Mouse (Mus musculus) spleen, adult 2 months (tissue): Measurements from ENCODE around the gene Tnfrsf13c. TPM values are rescaled to one million over a fixed set of nuclear protein-coding genes. Genes with fewer than 3 reads are reported as not detected.

Experiments
- DNase-seq, 2 experiments: peaks; one replicate each; pipeline versions ENCODE4 v3.0.0 to v3.0.0-alpha.2; 2012 to 2021; ENCODE audit warnings: low spot score in 2 of 2, low read depth in 1 of 2
- H3K27ac ChIP-seq: fragments of 200-500 bp; 2 replicates; pipeline ENCODE4 v1.5.1; 2012; ENCODE audit warnings: low read length, inconsistent platforms; ENCODE audit not compliant: insufficient read depth
- H3K27me3 ChIP-seq: fragments of 200-500 bp; 2 replicates; pipeline ENCODE4 v1.6.1; 2012; ENCODE audit warnings: mild to moderate bottlenecking, moderate library complexity, low read length, inconsistent platforms; ENCODE audit not compliant: control insufficient read depth, insufficient read depth
- H3K36me3 ChIP-seq: fragments of 200-500 bp; 2 replicates; pipeline ENCODE4 v1.6.1; 2012; ENCODE audit warnings: mild to moderate bottlenecking, low read length, inconsistent platforms; ENCODE audit not compliant: control insufficient read depth, insufficient read depth
- H3K4me1 ChIP-seq: fragments of 200-500 bp; 2 replicates; pipeline ENCODE4 v1.6.1; 2011; ENCODE audit warnings: inconsistent platforms; ENCODE audit not compliant: control insufficient read depth, insufficient read depth, insufficient read length
- H3K4me3 ChIP-seq: fragments of 200-500 bp; 2 replicates; pipeline ENCODE4 v1.5.1; 2011; ENCODE audit warnings: mild to moderate bottlenecking, inconsistent platforms; ENCODE audit not compliant: insufficient read depth, insufficient read length; ENCODE audit errors: extremely low read depth
- CTCF ChIP-seq: fragments of 200-500 bp; IDR thresholded peaks from 2 replicates; pipeline ENCODE4 v1.5.1; 2011; ENCODE audit warnings: mild to moderate bottlenecking, inconsistent platforms; ENCODE audit not compliant: insufficient read depth, insufficient read length, insufficient replicate concordance; ENCODE audit errors: extremely low read depth
- POLR2A ChIP-seq: fragments of 200-500 bp; IDR thresholded peaks from 2 replicates; pipeline ENCODE4 v1.6.1; 2011; ENCODE audit warnings: low read depth, low read length, inconsistent platforms
- WGBS: fragments of 180-500 bp; shearing (Covaris S2); methylation state at CpG from one replicate; pipeline ENCODE4 v1.1.7; 2018; 5-methylcytosine and 5-hydroxymethylcytosine counted together
- polyA plus RNA-seq: library from polyadenylated mRNA; depleted of rRNA; stranded (reverse); fragments of >200 nt; gene quantifications from 2 replicates; pipeline ENCODE4 v1.2.3, GENCODE M21; 2012; rRNA removed

Gene Tnfrsf13c
- polyA plus RNA-seq, 1 experiment: 120 TPM

- Histone ChIP-seq H3K36me3 (peaks cover 52% of the 10 kb centered on the region), H3K4me3 (no peak overlapping the region), H3K27me3 (no peaks in the 10 kb centered on the region), H3K4me1 (peaks cover 12% of the 10 kb centered on the region), H3K27ac (no peak overlapping the region)
- DNase-seq: no peak
- no peak for TF ChIP-seq POLR2A
- TF ChIP-seq CTCF: no peak
- 84% methylated on average over 8 of the region's 8 CpGs for WGBS
These were observed 51.5 kb downstream of the Tnfrsf13c start for GRCm38 (mm10) chr15:82172648-82173047.

Other genes with a start within 250 kb of the Tnfrsf13c start
- gene 1700029P11Rik, start 243.8 kb downstream of the Tnfrsf13c start, polyA plus RNA-seq: not detected in 2 replicates
- 11.8 TPM in 2 replicates for gene Xrcc6, start 236.5 kb downstream of the Tnfrsf13c start, polyA plus RNA-seq
- gene Desi1, start 190.5 kb downstream of the Tnfrsf13c start, polyA plus RNA-seq: 15.4 and 18.1 TPM in 2 replicates
- gene Snu13, start 176.8 kb downstream of the Tnfrsf13c start, polyA plus RNA-seq: 34.5 and 37.5 TPM in 2 replicates
- not detected in 2 replicates for gene 4930407I10Rik, start 165.2 kb downstream of the Tnfrsf13c start, polyA plus RNA-seq
- gene Mei1, start 154.4 kb downstream of the Tnfrsf13c start, polyA plus RNA-seq: 0.05 TPM in 1 of 2 replicates, not detected in the other
- 16.2 and 16.7 TPM in 2 replicates for gene Ccdc134, start 96.4 kb downstream of the Tnfrsf13c start, polyA plus RNA-seq
- 204 and 317 TPM in 2 replicates for gene Srebf2, start 77.2 kb downstream of the Tnfrsf13c start, polyA plus RNA-seq
- gene Shisa8, start 11.6 kb downstream of the Tnfrsf13c start, polyA plus RNA-seq: 5.4 and 14.7 TPM in 2 replicates
- 10.2 and 16.8 TPM in 2 replicates for gene Cenpm, start 20.4 kb upstream of the Tnfrsf13c start, polyA plus RNA-seq
- 0.05 and 0.08 TPM in 2 replicates for gene 1500009C09Rik, start 28.0 kb upstream of the Tnfrsf13c start, polyA plus RNA-seq
- gene Sept3, start 50.5 kb upstream of the Tnfrsf13c start, polyA plus RNA-seq: 1.6 and 1.8 TPM in 2 replicates
- 0.07 TPM in 1 of 2 replicates, not detected in the other for gene Wbp2nl, start 74.6 kb upstream of the Tnfrsf13c start, polyA plus RNA-seq
- gene Naga, start 114.6 kb upstream of the Tnfrsf13c start, polyA plus RNA-seq: 121 and 123 TPM in 2 replicates
- gene Pheta2, start 114.6 kb upstream of the Tnfrsf13c start, polyA plus RNA-seq: 5.1 and 5.5 TPM in 2 replicates
- gene Smdt1, start 114.6 kb upstream of the Tnfrsf13c start, polyA plus RNA-seq: 106 and 148 TPM in 2 replicates
- 95.8 and 162 TPM in 2 replicates for gene Ndufa6, start 130.0 kb upstream of the Tnfrsf13c start, polyA plus RNA-seq
- gene Cyp2d22, start 155.9 kb upstream of the Tnfrsf13c start, polyA plus RNA-seq: 11.3 and 12.0 TPM in 2 replicates
- not detected in 2 replicates for gene Cyp2d11, start 169.7 kb upstream of the Tnfrsf13c start, polyA plus RNA-seq
- 0.08 and 0.19 TPM in 2 replicates for gene Cyp2d10, start 182.8 kb upstream of the Tnfrsf13c start, polyA plus RNA-seq
- gene Cyp2d9, start 209.1 kb upstream of the Tnfrsf13c start, polyA plus RNA-seq: not detected in 2 replicates